Mouse (Mus musculus) liver, postnatal 0 days (tissue): ENCODE data around the gene Slc41a3.

Experiments used
- CTCF ChIP-seq: sonication (generic); IDR thresholded peaks from 2 replicates; pipeline ENCODE4 v1.5.1; 2016; ENCODE audit warnings: antibody characterized with exemption, low read depth
- EP300 ChIP-seq: IDR thresholded peaks from 2 replicates; pipeline ENCODE4 v1.6.1; 2016; ENCODE audit warnings: antibody characterized with exemption, low read depth, mild to moderate bottlenecking

GRCm38 (mm10) chr6:90567928-90568327 lies 36.6 kb upstream of the Slc41a3 start:
- TF ChIP-seq CTCF (no peak), EP300 (no peak)
